Comparison of ENCODE assay signal across 14 mouse cellular contexts in the genomic region with DNA sequence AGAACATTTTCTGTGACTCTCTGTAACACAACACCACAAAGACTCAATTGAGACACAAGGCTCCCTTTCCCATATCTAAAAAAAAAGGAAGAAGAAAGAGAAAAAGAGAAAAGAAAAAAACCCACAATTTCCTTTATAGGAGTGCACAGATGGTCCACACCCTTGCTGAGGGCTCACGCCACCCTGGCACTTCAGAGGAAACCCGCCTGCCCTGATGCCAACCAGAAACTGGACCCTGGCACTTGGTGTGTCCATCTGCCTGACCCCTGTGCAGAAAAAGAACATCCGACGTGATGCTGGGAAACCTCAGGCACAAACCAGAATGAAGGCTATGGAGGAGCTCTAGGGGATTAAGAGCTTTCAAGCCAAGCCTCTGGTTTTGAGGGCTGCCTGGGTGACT. TPM values are rescaled to one million over a fixed set of nuclear protein-coding genes. Genes with fewer than 3 reads are reported as not detected.
A peak's percentile ranks its signal among the peaks of the same experiment; 100 is the strongest.
DNase-seq lines count a peak whose midpoint lies in the region; ATAC-seq lines count a peak whose summit lies in the region.
"Had no signal": no experiment of that assay in that cellular context is flagged by ENCODE, and none has a peak within 500 bp of the region (broad histone marks: within the 10 kb centered on the region; RNA-seq: fewer than 3 reads in every experiment).

No protein-coding gene starts in this region.

- H3K4me3 ChIP-seq in hindbrain, embryonic 13.5 days, result no peak overlapping the region
- H3K4me3 ChIP-seq in hindbrain, embryonic 11.5 days (ENCODE audit: low read depth, low read length), result no peak overlapping the region
- H3K4me3 ChIP-seq in neural tube, embryonic 13.5 days, result no peak overlapping the region
- H3K4me3 ChIP-seq: embryonic facial prominence, embryonic 15.5 days; limb, embryonic 12.5 days had no signal

- no peaks in the 10 kb centered on the region for H3K9me3 ChIP-seq in hindbrain, embryonic 13.5 days
- H3K9me3 ChIP-seq in hindbrain, embryonic 11.5 days (ENCODE audit: control insufficient read depth, low read length), result no peaks in the 10 kb centered on the region
- no peaks in the 10 kb centered on the region for H3K9me3 ChIP-seq in neural tube, embryonic 13.5 days
- H3K9me3 ChIP-seq: embryonic facial prominence, embryonic 15.5 days; limb, embryonic 12.5 days had no signal

- no peak overlapping the region for H3K9ac ChIP-seq in hindbrain, embryonic 13.5 days
- H3K9ac ChIP-seq in hindbrain, embryonic 11.5 days (ENCODE audit: low read depth, low read length), result no peak overlapping the region
- H3K9ac ChIP-seq in neural tube, embryonic 13.5 days, result no peak overlapping the region
- H3K9ac ChIP-seq: embryonic facial prominence, embryonic 15.5 days; limb, embryonic 12.5 days had no signal

- H3K36me3 ChIP-seq in hindbrain, embryonic 13.5 days, result no peaks in the 10 kb centered on the region
- no peaks in the 10 kb centered on the region for H3K36me3 ChIP-seq in hindbrain, embryonic 11.5 days (ENCODE audit: control insufficient read depth, insufficient read depth, low read length)
- no peaks in the 10 kb centered on the region for H3K36me3 ChIP-seq in neural tube, embryonic 13.5 days
- H3K36me3 ChIP-seq: embryonic facial prominence, embryonic 15.5 days; limb, embryonic 12.5 days had no signal

- no peaks in the 10 kb centered on the region for H3K27me3 ChIP-seq in hindbrain, embryonic 13.5 days
- no peaks in the 10 kb centered on the region for H3K27me3 ChIP-seq in hindbrain, embryonic 11.5 days (ENCODE audit: control insufficient read depth, insufficient read depth, low read length)
- H3K27me3 ChIP-seq in neural tube, embryonic 13.5 days, result no peaks in the 10 kb centered on the region
- H3K27me3 ChIP-seq: embryonic facial prominence, embryonic 15.5 days had no signal

- ATAC-seq in hindbrain, embryonic 13.5 days (ENCODE audit: low FRiP score), result no peak
- no peak for ATAC-seq in hindbrain, embryonic 11.5 days (ENCODE audit: low FRiP score)
- ATAC-seq in neural tube, embryonic 13.5 days (ENCODE audit: low read depth), result no peak
- ATAC-seq in granulocyte monocyte progenitor cell, adult 5-6 weeks (replicated peaks; ENCODE audit: poor library complexity, severe bottlenecking), result peak; percentile 53
- ATAC-seq: forebrain, embryonic 14.5 days had no signal

- H3K4me1 ChIP-seq in hindbrain, embryonic 13.5 days (replicated peaks), result peaks cover 15% of the 10 kb centered on the region
- no peaks in the 10 kb centered on the region for H3K4me1 ChIP-seq in hindbrain, embryonic 11.5 days (replicated peaks; ENCODE audit: control insufficient read depth, insufficient read depth, low read length)
- H3K4me1 ChIP-seq in neural tube, embryonic 13.5 days (replicated peaks), result peaks cover 31% of the 10 kb centered on the region
- H3K4me1 ChIP-seq: limb, embryonic 12.5 days had no signal

- DNase-seq in hindbrain, embryonic 11.5 days (ENCODE audit: low spot score), result no peak
- no peak for DNase-seq in neural tube, embryonic 10.5 days (ENCODE audit: extremely low spot score, low spot score)
- no peak for DNase-seq in thymus, adult 18-20 months
- DNase-seq in yolk sac, embryonic 10.5 days (ENCODE audit: low spot score), result no peak
- DNase-seq: heart, adult 11 months; lung, postnatal 4 days; thymus, postnatal 36 days had no signal

- WGBS in hindbrain, embryonic 13.5 days, result 73% methylated on average over 4 of the region's 4 CpGs
- WGBS in hindbrain, embryonic 11.5 days, result 84% methylated on average over 4 of the region's 4 CpGs
- 57% methylated on average over 4 of the region's 4 CpGs for WGBS in neural tube, embryonic 13.5 days

- no peak overlapping the region for H3K4me2 ChIP-seq in hindbrain, embryonic 13.5 days
- H3K4me2 ChIP-seq in hindbrain, embryonic 11.5 days (replicated peaks; ENCODE audit: low read depth, low read length), result no peak overlapping the region
- no peak overlapping the region for H3K4me2 ChIP-seq in neural tube, embryonic 13.5 days
- H3K4me2 ChIP-seq: embryonic facial prominence, embryonic 15.5 days; limb, embryonic 12.5 days had no signal

- H3K27ac ChIP-seq in hindbrain, embryonic 13.5 days, result peak overlapping the region; percentile 31
- H3K27ac ChIP-seq in hindbrain, embryonic 11.5 days (ENCODE audit: low read depth, low read length), result no peak overlapping the region
- peak overlapping the region; percentile 68; the same call in 1 of the 2 replicates for H3K27ac ChIP-seq in neural tube, embryonic 13.5 days (replicated peaks)
- H3K27ac ChIP-seq: embryonic facial prominence, embryonic 15.5 days; limb, embryonic 12.5 days; stomach, postnatal 0 days had no signal

RNA-seq across cellular contexts. Expression of a gene that starts 43.2 kb away (rescaled TPM):
- polyA plus RNA-seq in hindbrain, embryonic 13.5 days (2015; fragmentation: Nextera tagmentation; extraction: Ambion mirVana), result 3.8 and 4.3 TPM in 2 replicates
- 2.4 and 2.9 TPM in 2 replicates for polyA plus RNA-seq in hindbrain, embryonic 11.5 days (2014; fragmentation: Nextera tagmentation; extraction: Ambion mirVana)
- polyA plus RNA-seq in neural tube, embryonic 13.5 days (2015; fragmentation: Nextera tagmentation; extraction: Ambion mirVana), result 4.2 and 4.4 TPM in 2 replicates
- total RNA-seq in granulocyte monocyte progenitor cell, adult 5-6 weeks (2014; fragmentation: Nextera tagmentation), result 14.5 and 15.0 TPM in 2 replicates
- 13.3 and 15.9 TPM in 2 replicates for total RNA-seq in granulocyte monocyte progenitor cell, adult 5-6 weeks (2017)
